Mouse (Mus musculus) limb, embryonic 14.5 days (tissue): ENCODE data around the gene Tomm7. TPM values are rescaled to one million over a fixed set of nuclear protein-coding genes. Genes with fewer than 3 reads are reported as not detected.
"Not testable (repeated sequence)": the region's sequence is repeated elsewhere in the genome, so short reads cannot be mapped to it uniquely, and the experiment has no call there.

Source experiments
- ATAC-seq: fragments of 200-750 bp; cut with Nextera tagmentation; 2 replicates; pipeline ENCODE4 v1.8.0; 2017; ENCODE audit warnings: low read depth, moderate number of reproducible peaks, moderate TSS enrichment; ENCODE audit not compliant: low FRiP score
- DNase-seq: peaks from one replicate; pipeline ENCODE4 v3.0.0-alpha.2; 2015; ENCODE audit warnings: low spot score
- H3K27ac ChIP-seq: fragments of 300-500 bp; sonication (generic); replicated peaks from 2 replicates; pipeline ENCODE4 v1.5.1; 2014; ENCODE audit warnings: low read depth, mild to moderate bottlenecking, low read length, moderate library complexity, mixed read lengths
- H3K27me3 ChIP-seq: fragments of 300-500 bp; sonication (generic); 2 replicates; pipeline ENCODE4 v1.6.1; 2014; ENCODE audit warnings: low read length, mixed read lengths; ENCODE audit not compliant: control insufficient read depth, insufficient read depth
- H3K36me3 ChIP-seq: fragments of 300-500 bp; sonication (generic); 2 replicates; pipeline ENCODE4 v1.6.1; 2014; ENCODE audit warnings: mild to moderate bottlenecking, low read length, moderate library complexity, mixed read lengths; ENCODE audit not compliant: control insufficient read depth, insufficient read depth
- H3K4me1 ChIP-seq: fragments of 300-500 bp; sonication (generic); 2 replicates; pipeline ENCODE4 v1.6.1; 2014; ENCODE audit warnings: antibody characterized with exemption, low read length, mixed read lengths; ENCODE audit not compliant: control insufficient read depth, insufficient read depth
- H3K4me2 ChIP-seq: fragments of 300-500 bp; sonication (generic); replicated peaks from 2 replicates; pipeline ENCODE4 v1.6.1; 2014; ENCODE audit warnings: low read depth, mild to moderate bottlenecking, low read length, moderate library complexity; ENCODE audit not compliant: severe bottlenecking
- H3K4me3 ChIP-seq: fragments of 300-500 bp; sonication (generic); replicated peaks from 2 replicates; pipeline ENCODE4 v1.5.1; 2014; ENCODE audit warnings: low read length
- H3K9ac ChIP-seq: fragments of 300-500 bp; sonication (generic); 2 replicates; pipeline ENCODE4 v1.6.1; 2014; ENCODE audit warnings: mild to moderate bottlenecking, low read depth, low read length, moderate library complexity; ENCODE audit not compliant: severe bottlenecking
- H3K9me3 ChIP-seq: fragments of 300-500 bp; sonication (generic); 2 replicates; pipeline ENCODE4 v1.6.1; 2016; ENCODE audit warnings: low read length; ENCODE audit not compliant: control insufficient read depth
- POLR2A ChIP-seq: fragments of 200-500 bp; IDR thresholded peaks from 2 replicates; pipeline ENCODE4 v1.8.0; 2012; ENCODE audit warnings: inconsistent platforms, mild to moderate bottlenecking, moderate library complexity, borderline replicate concordance; ENCODE audit not compliant: insufficient read depth, insufficient read length; ENCODE audit errors: extremely low read depth
- WGBS: fragments of 180-500 bp; shearing (Covaris S2); extraction: QIAGEN DNeasy Blood & Tissue Kit; methylation state at CpG from one replicate; pipeline ENCODE4 v1.1.7; 2014; 5-methylcytosine and 5-hydroxymethylcytosine counted together
- polyA plus RNA-seq, 2 experiments: library from polyadenylated mRNA; depleted of rRNA in 1 of 2; stranded (reverse) in 1 of 2; unstranded in 1 of 2; fragments of >200 nt; fragmentation: Nextera tagmentation in 1 of 2; extraction: Ambion mirVana in 1 of 2; gene quantifications; 2 replicates each; pipeline versions ENCODE4 v1.2.1 to v1.2.3; 2012 to 2014

The Tomm7 gene
- polyA plus RNA-seq, 2 experiments: 86.3 to 113 TPM

DNA sequence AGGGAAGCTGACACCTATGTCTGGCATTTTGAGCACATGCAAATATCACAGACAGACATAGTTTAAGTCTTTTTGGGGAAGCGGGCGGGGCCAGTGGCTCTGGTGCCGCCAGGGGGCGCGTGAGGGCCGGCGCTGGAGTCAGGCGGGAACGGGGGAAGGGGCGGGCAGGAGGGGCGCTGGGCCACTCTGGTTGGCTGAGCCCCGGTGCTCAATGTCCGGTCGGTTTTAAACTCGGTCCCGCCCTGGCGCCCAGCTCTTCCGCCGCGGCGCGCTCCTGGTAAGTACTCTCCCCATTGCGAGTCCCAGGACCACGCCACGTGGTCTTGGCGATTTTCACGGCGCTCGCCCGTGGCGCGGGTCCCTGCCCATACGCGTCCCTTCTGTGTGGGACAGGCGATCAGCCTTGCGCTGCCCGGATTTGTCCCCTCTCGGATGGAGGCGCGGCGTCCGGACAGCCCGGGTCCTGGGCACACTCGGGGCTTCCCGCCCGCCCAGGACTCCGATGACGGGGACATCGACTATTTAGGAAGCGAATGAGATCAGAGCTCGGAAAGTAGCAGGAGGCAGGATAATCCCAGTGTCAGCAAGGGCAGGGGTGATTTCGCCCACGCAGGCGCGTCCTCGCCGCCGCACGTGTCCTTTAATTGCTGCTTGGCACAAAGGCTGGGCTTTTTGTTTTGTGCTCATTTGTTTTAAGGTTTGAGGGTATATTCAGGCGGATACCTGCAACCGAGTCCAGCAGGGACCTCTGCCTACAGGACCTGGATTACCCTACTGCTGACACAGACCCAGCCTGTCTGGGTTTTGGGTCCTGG lies 6.6 kb upstream of the Tomm7 start:
- peak; percentile 76 for DNase-seq
- under 1% methylated on average over 49 of the region's 61 CpGs for WGBS
- TF ChIP-seq POLR2A: peak; percentile 69; the same call in 1 of the 2 replicates
- peak overlapping the region; percentile 71 for H3K9ac ChIP-seq
- peaks cover 5% of the 10 kb centered on the region for H3K4me1 ChIP-seq
- peak; percentile 96 for ATAC-seq
- H3K4me3 ChIP-seq: peak overlapping the region; percentile 76
- no peaks in the 10 kb centered on the region for H3K9me3 ChIP-seq
- H3K36me3 ChIP-seq: peaks cover 33% of the 10 kb centered on the region
- peak overlapping the region; percentile 69 for H3K4me2 ChIP-seq
- H3K27ac ChIP-seq: peak overlapping the region; percentile 56
- H3K27me3 ChIP-seq: no peaks in the 10 kb centered on the region

DNA sequence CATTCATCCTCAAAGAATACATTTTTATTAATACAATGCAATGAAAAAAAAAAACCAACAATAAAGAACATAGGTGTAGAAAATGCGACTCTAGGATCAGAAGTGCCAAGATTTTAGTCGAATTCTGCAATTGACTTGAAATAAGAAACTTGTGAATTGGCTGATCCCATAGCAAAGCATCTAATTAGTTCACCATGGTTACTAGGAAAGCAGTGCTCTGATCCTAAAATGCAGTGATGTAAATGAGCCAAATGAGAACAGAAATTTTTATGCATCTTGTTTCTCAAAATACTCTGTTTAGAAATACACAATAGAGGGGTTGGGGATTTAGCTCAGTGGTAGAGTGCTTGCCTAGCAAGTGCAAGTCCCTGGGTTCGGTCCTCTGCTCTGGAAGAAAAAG lies 1.2 kb upstream of the Tomm7 start:
- DNase-seq (no peak), ATAC-seq (no peak)
- no peak overlapping the region for H3K4me3 ChIP-seq
- H3K9me3 ChIP-seq: no peaks in the 10 kb centered on the region
- H3K9ac ChIP-seq: no peak overlapping the region
- no peaks in the 10 kb centered on the region for H3K27me3 ChIP-seq
- 86% methylated on average over 3 of the region's 3 CpGs for WGBS
- peak overlapping the region; percentile 76 for H3K27ac ChIP-seq
- H3K4me1 ChIP-seq: peaks cover 4% of the 10 kb centered on the region
- H3K4me2 ChIP-seq: peak overlapping the region; percentile 72
- no peak for TF ChIP-seq POLR2A
- peaks cover 4% of the 10 kb centered on the region; the same call in 1 of the 2 replicates for H3K36me3 ChIP-seq

DNA sequence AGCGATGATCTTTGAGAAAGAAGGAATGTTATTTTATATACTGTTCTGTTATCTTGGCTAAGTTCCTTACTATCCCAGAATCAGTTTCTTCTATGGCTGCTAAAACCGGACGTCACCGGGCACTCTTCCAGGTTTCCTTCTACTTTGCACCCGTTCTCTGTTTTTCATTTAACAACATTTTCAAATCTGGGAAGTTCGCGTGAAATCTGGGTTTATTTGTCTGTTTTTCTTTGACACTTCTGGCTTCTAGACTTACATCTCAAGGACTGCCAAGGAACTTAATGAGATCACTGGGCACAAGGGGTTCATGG lies 525 bp upstream of the Tomm7 start:
- H3K9ac ChIP-seq: peak overlapping the region; percentile 84
- peaks cover 4% of the 10 kb centered on the region for H3K4me1 ChIP-seq
- DNase-seq (peak; percentile 84), ATAC-seq (peak; percentile 41; the same call in 1 of the 2 replicates)
- H3K9me3 ChIP-seq: no peaks in the 10 kb centered on the region
- peak overlapping the region; percentile 61 for H3K4me3 ChIP-seq
- H3K27ac ChIP-seq: peak overlapping the region; percentile 76
- no peak for TF ChIP-seq POLR2A
- H3K27me3 ChIP-seq: no peaks in the 10 kb centered on the region
- WGBS: 14% methylated on average over 7 of the region's 7 CpGs
- peaks cover 7% of the 10 kb centered on the region; the same call in 1 of the 2 replicates for H3K36me3 ChIP-seq
- H3K4me2 ChIP-seq: peak overlapping the region; percentile 72

GRCm38 (mm10) chr5:23838158-23838557 lies 5.8 kb downstream of the Tomm7 start:
- no peak overlapping the region for H3K27ac ChIP-seq
- H3K9me3 ChIP-seq: no peaks in the 10 kb centered on the region

DNA sequence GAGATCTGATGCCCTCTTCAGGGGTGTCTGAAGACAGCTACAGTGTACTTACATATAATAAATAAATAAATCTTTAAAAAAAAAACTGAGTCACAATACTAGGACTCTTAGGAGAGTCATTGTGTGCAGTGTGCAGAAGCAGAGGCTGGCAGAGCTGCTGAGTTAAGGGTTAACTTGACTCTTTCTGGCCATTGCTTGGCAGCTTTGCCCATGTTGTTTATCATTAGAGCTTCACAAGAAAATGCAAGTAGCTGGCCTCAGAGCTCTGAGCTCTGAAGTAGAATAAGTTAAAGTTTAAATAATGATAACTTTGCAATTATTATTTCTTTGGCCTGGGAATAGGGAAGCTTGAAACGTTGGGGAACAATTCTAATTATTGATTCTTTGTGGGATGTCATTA lies 8.3 kb downstream of the Tomm7 start:
- H3K9ac ChIP-seq, H3K4me2 ChIP-seq, H3K27ac ChIP-seq, H3K27me3 ChIP-seq, DNase-seq, ATAC-seq, H3K4me1 ChIP-seq, H3K9me3 ChIP-seq, H3K4me3 ChIP-seq: not testable (repeated sequence)
- WGBS: 80% methylated on average over 1 of the region's 1 CpGs
- H3K36me3 ChIP-seq: peaks cover 13% of the 10 kb centered on the region

More at GRCm38 (mm10) chr5:23838158-23838557, 5.8 kb downstream of the Tomm7 start:
- no peak for DNase-seq
- no peak for ATAC-seq
- Histone ChIP-seq H3K4me2 (no peak overlapping the region), H3K9ac (no peak overlapping the region), H3K4me3 (no peak overlapping the region), H3K36me3 (peaks cover 17% of the 10 kb centered on the region), H3K4me1 (peaks cover 3% of the 10 kb centered on the region; the same call in 1 of the 2 replicates), H3K27me3 (no peaks in the 10 kb centered on the region)
- TF ChIP-seq POLR2A: no peak
- WGBS: 84% methylated on average over 7 of the region's 7 CpGs
